Mouse (Mus musculus): ENCODE measurements around the gene Mertk.

DNA sequence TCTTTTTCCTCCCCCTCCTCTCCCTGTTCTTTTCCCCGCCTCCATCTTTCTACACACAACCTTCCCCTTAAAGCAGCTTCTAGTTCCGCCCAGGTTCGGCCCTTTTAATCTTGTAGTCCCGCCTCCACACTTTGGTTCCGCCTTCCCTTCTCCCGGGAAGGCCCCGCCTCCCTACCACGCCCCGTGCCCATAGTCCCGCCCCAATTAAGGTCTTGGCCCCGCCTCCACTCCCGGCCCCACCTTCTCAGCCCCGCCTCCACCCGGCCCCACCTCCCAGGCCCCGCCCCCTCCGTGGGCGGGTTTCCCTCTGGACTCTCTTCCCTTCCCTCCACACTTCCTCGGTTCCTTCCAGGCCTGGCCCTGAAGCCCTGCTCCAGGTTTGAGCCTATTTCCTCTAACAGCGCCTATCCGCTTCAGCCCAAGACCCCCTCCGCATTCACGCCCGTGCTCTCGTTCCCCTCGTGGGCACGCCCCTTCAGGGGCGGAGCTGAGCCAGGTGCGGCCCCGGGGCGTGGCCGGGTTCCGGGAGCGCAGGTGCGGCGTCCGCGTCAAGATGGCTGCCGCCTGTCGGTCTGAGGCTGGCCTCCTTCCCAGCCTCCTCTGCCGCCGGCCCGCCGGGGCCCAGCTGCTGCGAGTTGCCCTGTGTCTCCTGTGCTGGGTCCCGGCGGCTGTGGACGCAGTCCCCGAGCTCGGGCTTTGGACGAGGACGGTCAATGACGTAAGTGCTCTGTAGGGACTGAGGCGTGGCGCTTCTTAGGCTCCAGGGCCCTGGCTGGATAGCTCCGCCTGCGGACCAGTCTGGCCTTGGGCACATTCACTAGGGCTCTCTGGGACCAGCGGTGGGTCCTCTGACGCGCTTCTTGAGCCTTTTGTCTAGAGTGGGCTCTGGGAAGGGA, 119.3 kb downstream of the Mertk start, which contains the start of gene Tmem87b:
- TF ChIP-seq POLR2A (IDR thresholded peaks at IDR 0.05; ENCODE audit: low read depth, low read length) (peak; percentile 71), CTCF (IDR thresholded peaks at IDR 0.05; ENCODE audit: extremely low read depth, insufficient read depth, insufficient read length, insufficient replicate concordance) (no peak)

Data from spleen, adult 2 months (tissue).